9 mouse cellular contexts compared by ENCODE assay signal in the genomic region with DNA sequence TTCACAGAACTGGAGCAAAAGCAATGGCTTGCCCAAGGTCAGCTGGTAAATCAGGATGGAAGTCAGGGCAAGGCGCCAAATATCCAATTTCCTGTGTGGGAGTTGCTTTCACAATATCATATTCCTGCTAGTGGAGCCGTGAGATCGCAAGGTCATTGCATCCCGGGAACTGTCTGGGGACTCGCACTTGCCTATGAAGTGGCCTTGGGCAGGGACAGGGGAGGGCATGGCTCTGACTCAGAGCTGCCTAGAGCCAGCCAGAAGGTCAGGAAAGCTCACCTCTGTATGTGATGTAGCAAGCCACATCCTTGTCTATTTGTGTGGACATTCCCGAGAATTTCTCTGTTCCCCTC. TPM values are rescaled to one million over a fixed set of nuclear protein-coding genes. Genes with fewer than 3 reads are reported as not detected.
DNase-seq lines count a peak whose midpoint lies in the region; ATAC-seq and TF ChIP-seq lines count a peak whose summit lies in the region.
"Had no signal": no experiment of that assay in that cellular context is flagged by ENCODE, and none has a peak within 500 bp of the region (broad histone marks: within the 10 kb centered on the region; RNA-seq: fewer than 3 reads in every experiment).

No protein-coding gene starts in this region.

- peaks cover 20% of the 10 kb centered on the region for H3K4me1 ChIP-seq in kidney, embryonic 15.5 days

- intact Hi-C loops in gastrocnemius, adult 2 months (cut with DNase I), result no loop called here

- peak overlapping the region; percentile 17; the same call in 1 of the 2 replicates for H3K27ac ChIP-seq in gastrocnemius, adult 2 months
- H3K27ac ChIP-seq in kidney, embryonic 15.5 days, result peak overlapping the region; percentile 19

- H3K9me3 ChIP-seq in kidney, embryonic 15.5 days (replicated peaks), result no peaks in the 10 kb centered on the region

- H3K4me2 ChIP-seq in kidney, embryonic 15.5 days, result no peak overlapping the region

- H3K27me3 ChIP-seq in kidney, embryonic 15.5 days, result no peaks in the 10 kb centered on the region

- peak; percentile 6 for DNase-seq in retina, adult 2 months (ENCODE audit: low read depth, low spot score)
- DNase-seq in retina, postnatal 1 day, result no peak
- DNase-seq in gastrocnemius, adult 2 months, result peak; percentile 62
- peak; percentile 72 for DNase-seq in lung, postnatal 14 days
- DNase-seq in thymus, postnatal 36 days, result no peak
- no peak for DNase-seq in layer of hippocampus, postnatal 25 days (ENCODE audit: extremely low spot score in 1 of 2, low spot score in 1 of 2)
- no peak for DNase-seq in right cerebral cortex, adult 2 months (ENCODE audit: low spot score in 2 of 2)

- H3K36me3 ChIP-seq in kidney, embryonic 15.5 days, result no peaks in the 10 kb centered on the region

- 10% methylated on average over 6 of the region's 6 CpGs for WGBS in kidney, embryonic 15.5 days

- H3K9ac ChIP-seq in kidney, embryonic 15.5 days, result no peak overlapping the region

- no peak overlapping the region for H3K4me3 ChIP-seq in gastrocnemius, adult 2 months
- H3K4me3 ChIP-seq in kidney, embryonic 15.5 days (replicated peaks), result no peak overlapping the region

- ATAC-seq in kidney, embryonic 15.5 days (replicated peaks; ENCODE audit: low FRiP score), result peak; percentile 90

- no peak for TF ChIP-seq CTCF in gastrocnemius, adult 2 months (IDR thresholded peaks at IDR 0.05)

RNA-seq across cellular contexts. Expression of a gene that starts 49.2 kb away (rescaled TPM):
- not detected for total RNA-seq in gastrocnemius, adult 2 months (2021)
- 0.15 TPM in 1 of 2 replicates, not detected in the other for polyA plus RNA-seq in kidney, embryonic 15.5 days (2015; fragmentation: Nextera tagmentation; extraction: Ambion mirVana)
- total RNA-seq in layer of hippocampus, postnatal 25 days (2021), result not detected
- polyA plus RNA-seq: heart, embryonic 14.5 days had no signal

Comparison
In these comparisons a context has a peak if more than half of its experiments do, and no peak if none do; other contexts are left out.
1. DNase-seq: peak in retina, adult 2 months (single experiment), gastrocnemius, adult 2 months (single experiment) and lung, postnatal 14 days (single experiment); none in retina, postnatal 1 day (single experiment), thymus, postnatal 36 days (0 of 2), layer of hippocampus, postnatal 25 days (0 of 2) and right cerebral cortex, adult 2 months (0 of 2).